ENCODE assay signal across 25 mouse cellular contexts in the genomic region with DNA sequence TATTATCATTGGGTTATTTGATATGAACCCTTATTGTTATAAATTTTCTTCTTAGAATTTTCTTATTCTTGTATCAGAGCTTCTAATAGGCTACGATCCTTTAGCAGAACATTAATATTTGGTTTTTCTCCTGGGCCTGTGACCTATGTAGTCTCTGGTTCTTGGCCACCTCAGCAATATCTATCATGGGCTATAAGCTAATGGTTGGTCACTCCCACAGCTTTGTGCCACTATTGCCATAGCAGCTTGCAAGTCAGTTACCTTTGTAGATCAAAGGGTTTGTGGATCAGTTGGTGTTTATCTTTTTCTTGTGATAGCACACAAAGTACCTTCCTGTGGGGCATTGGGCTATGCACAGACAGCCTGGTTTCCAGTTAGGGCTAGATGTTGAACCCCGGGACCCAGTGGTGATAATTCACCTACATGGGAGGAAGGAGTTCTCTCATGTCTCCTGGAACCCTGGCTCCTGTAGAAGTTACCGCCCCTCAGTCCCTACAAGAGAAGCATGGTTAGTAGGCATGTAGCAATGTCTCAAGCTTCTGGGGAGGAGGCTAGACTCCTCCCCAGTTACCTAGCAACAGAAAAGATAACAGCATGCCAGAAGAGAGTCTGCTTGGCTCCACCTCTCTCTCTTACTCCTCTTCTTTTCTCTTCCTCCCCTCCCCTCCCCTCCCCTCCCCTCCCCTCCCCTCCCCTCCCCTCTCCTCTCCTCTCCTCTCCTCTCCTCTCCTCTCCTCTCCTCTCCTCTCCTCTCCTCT.
A peak's percentile ranks its signal among the peaks of the same experiment; 100 is the strongest.
DNase-seq lines count a peak whose midpoint lies in the region; ATAC-seq and TF ChIP-seq lines count a peak whose summit lies in the region.
"Had no signal": no experiment of that assay in that cellular context is flagged by ENCODE, and none has a peak within 500 bp of the region (broad histone marks: within the 10 kb centered on the region; RNA-seq: fewer than 3 reads in every experiment).

No protein-coding gene starts in this region.

- no peak for TF ChIP-seq CTCF in MEL (IDR thresholded peaks at IDR 0.05 in 2 of 3, conservative IDR thresholded peaks at IDR 0.05 in 1 of 3; ENCODE audit: control insufficient read depth in 1 of 3, insufficient read depth in 1 of 3, low read depth in 2 of 3, low read length in 3 of 3, poor library complexity in 1 of 3, severe bottlenecking in 1 of 3)

- intact Hi-C loops in left cerebral cortex, postnatal 14 days (cut with DNase I), result no loop called here
- intact Hi-C loops in heart, postnatal 36 days (cut with DNase I), result no loop called here

- TF ChIP-seq EP300 in MEL (IDR thresholded peaks at IDR 0.05; ENCODE audit: low read depth in 1 of 2, low read length in 2 of 2), result no peak

- 72% methylated on average over 3 of the region's 3 CpGs for WGBS in heart, embryonic 11.5 days (ENCODE audit: insufficient replicate concordance)
- 67% methylated on average over 3 of the region's 3 CpGs for WGBS in liver, embryonic 13.5 days (ENCODE audit: insufficient replicate concordance)
- 69% methylated on average over 3 of the region's 3 CpGs for WGBS in liver, embryonic 16.5 days (ENCODE audit: insufficient replicate concordance)
- WGBS in hindbrain, embryonic 16.5 days, result 94% methylated on average over 3 of the region's 3 CpGs

- no peak for TF ChIP-seq POLR2A in MEL (IDR thresholded peaks at IDR 0.05; ENCODE audit: control insufficient read depth in 1 of 2, insufficient read depth in 1 of 2, low read depth in 1 of 2, low read length in 2 of 2, poor library complexity in 1 of 2)

- no peak overlapping the region for H3K9ac ChIP-seq in heart, embryonic 11.5 days (ENCODE audit: low read depth, low read length)
- no peak overlapping the region for H3K9ac ChIP-seq in MEL (ENCODE audit: control insufficient read depth, low read depth, low read length, poor library complexity, severe bottlenecking)
- no peak overlapping the region for H3K9ac ChIP-seq in liver, embryonic 13.5 days
- no peak overlapping the region for H3K9ac ChIP-seq in liver, embryonic 16.5 days (ENCODE audit: low read depth, low read length)
- H3K9ac ChIP-seq in hindbrain, embryonic 16.5 days (ENCODE audit: low read depth, low read length), result no peak overlapping the region
- H3K9ac ChIP-seq: embryonic facial prominence, embryonic 13.5 days; forebrain, embryonic 12.5 days; forebrain, embryonic 15.5 days; hindbrain, embryonic 13.5 days had no signal

- H3K27ac ChIP-seq in heart, embryonic 11.5 days (ENCODE audit: low read depth, low read length), result no peak overlapping the region
- H3K27ac ChIP-seq in MEL (ENCODE audit: control insufficient read depth, low read depth, low read length), result no peak overlapping the region
- no peak overlapping the region for H3K27ac ChIP-seq in liver, embryonic 13.5 days
- no peak overlapping the region for H3K27ac ChIP-seq in liver, embryonic 16.5 days (ENCODE audit: low read length)
- no peak overlapping the region for H3K27ac ChIP-seq in hindbrain, embryonic 16.5 days (ENCODE audit: low read depth, low read length)
- H3K27ac ChIP-seq: embryonic facial prominence, embryonic 10.5 days; embryonic facial prominence, embryonic 13.5 days; forebrain, embryonic 12.5 days; forebrain, embryonic 15.5 days; heart, embryonic 10.5 days; hindbrain, embryonic 10.5 days; hindbrain, embryonic 13.5 days had no signal

- H3K27me3 ChIP-seq in heart, embryonic 11.5 days (ENCODE audit: control insufficient read depth, insufficient read depth, low read length), result no peaks in the 10 kb centered on the region
- H3K27me3 ChIP-seq in MEL (ENCODE audit: control insufficient read depth in 1 of 2, insufficient read depth in 2 of 2, low read length in 2 of 2), result no peaks in the 10 kb centered on the region
- no peaks in the 10 kb centered on the region for H3K27me3 ChIP-seq in liver, embryonic 13.5 days
- H3K27me3 ChIP-seq in liver, embryonic 16.5 days (ENCODE audit: control insufficient read depth, insufficient read depth, low read depth, low read length), result no peaks in the 10 kb centered on the region
- no peaks in the 10 kb centered on the region for H3K27me3 ChIP-seq in hindbrain, embryonic 16.5 days (replicated peaks; ENCODE audit: control insufficient read depth, insufficient read depth, low read length)
- H3K27me3 ChIP-seq: embryonic facial prominence, embryonic 13.5 days; forebrain, embryonic 12.5 days; forebrain, embryonic 15.5 days; hindbrain, embryonic 13.5 days had no signal

- no peak overlapping the region for H3K4me2 ChIP-seq in heart, embryonic 11.5 days
- H3K4me2 ChIP-seq in liver, embryonic 13.5 days, result no peak overlapping the region; the same call in 1 of the 2 replicates
- no peak overlapping the region for H3K4me2 ChIP-seq in liver, embryonic 16.5 days (ENCODE audit: low read depth, low read length)
- H3K4me2 ChIP-seq in hindbrain, embryonic 16.5 days (ENCODE audit: low read length), result no peak overlapping the region
- H3K4me2 ChIP-seq: embryonic facial prominence, embryonic 13.5 days; forebrain, embryonic 12.5 days; forebrain, embryonic 15.5 days; hindbrain, embryonic 13.5 days had no signal

- no peaks in the 10 kb centered on the region for H3K79me2 ChIP-seq in MEL (ENCODE audit: control insufficient read depth, insufficient read depth, low read length, poor library complexity)

- ATAC-seq in heart, embryonic 11.5 days (replicated peaks; ENCODE audit: insufficient number of reproducible peaks, low FRiP score, low TSS enrichment), result 0 out of 2 replicates have a peak, but pooled peaks have one; percentile 49
- ATAC-seq in liver, embryonic 13.5 days (ENCODE audit: low read depth), result peak; percentile 98
- ATAC-seq in liver, embryonic 16.5 days (ENCODE audit: low read depth), result peak; percentile 91
- ATAC-seq in hindbrain, embryonic 16.5 days, result no peak
- ATAC-seq: forebrain, embryonic 15.5 days had no signal

- H3K9me3 ChIP-seq in heart, embryonic 11.5 days (replicated peaks; ENCODE audit: control insufficient read depth, low read length), result no peaks in the 10 kb centered on the region
- no peaks in the 10 kb centered on the region for H3K9me3 ChIP-seq in MEL (replicated peaks; ENCODE audit: insufficient read depth, low read length)
- no peaks in the 10 kb centered on the region for H3K9me3 ChIP-seq in liver, embryonic 13.5 days (replicated peaks)
- H3K9me3 ChIP-seq in liver, embryonic 16.5 days (replicated peaks; ENCODE audit: control insufficient read depth, low read length), result no peaks in the 10 kb centered on the region
- H3K9me3 ChIP-seq in hindbrain, embryonic 16.5 days (ENCODE audit: control insufficient read depth, low read length), result no peaks in the 10 kb centered on the region
- H3K9me3 ChIP-seq: embryonic facial prominence, embryonic 10.5 days; embryonic facial prominence, embryonic 13.5 days; forebrain, embryonic 12.5 days; forebrain, embryonic 15.5 days; heart, embryonic 10.5 days; hindbrain, embryonic 10.5 days; hindbrain, embryonic 13.5 days had no signal

- no peaks in the 10 kb centered on the region for H3K36me3 ChIP-seq in heart, embryonic 11.5 days (ENCODE audit: control insufficient read depth, insufficient read depth, low read length)
- H3K36me3 ChIP-seq in MEL (ENCODE audit: control insufficient read depth in 1 of 2, insufficient read depth in 2 of 2, low read length in 2 of 2), result peaks cover 0 to 2% of the 10 kb centered on the region in 2 experiments; a peak in 1 of 4 replicates
- no peaks in the 10 kb centered on the region for H3K36me3 ChIP-seq in liver, embryonic 13.5 days
- H3K36me3 ChIP-seq in liver, embryonic 16.5 days (ENCODE audit: control insufficient read depth, insufficient read depth), result no peaks in the 10 kb centered on the region
- no peaks in the 10 kb centered on the region for H3K36me3 ChIP-seq in hindbrain, embryonic 16.5 days (ENCODE audit: control insufficient read depth, insufficient read depth, low read length)
- H3K36me3 ChIP-seq: embryonic facial prominence, embryonic 10.5 days; embryonic facial prominence, embryonic 13.5 days; forebrain, embryonic 12.5 days; forebrain, embryonic 15.5 days; hindbrain, embryonic 10.5 days had no signal

- H3K4me3 ChIP-seq in heart, embryonic 11.5 days (ENCODE audit: low read depth, low read length), result no peak overlapping the region
- no peak overlapping the region for H3K4me3 ChIP-seq in MEL (ENCODE audit: control insufficient read depth in 1 of 2, insufficient read depth in 1 of 2, low read depth in 2 of 2, low read length in 2 of 2)
- H3K4me3 ChIP-seq in liver, embryonic 13.5 days (replicated peaks), result no peak overlapping the region
- H3K4me3 ChIP-seq in liver, embryonic 16.5 days (ENCODE audit: low read depth, low read length), result no peak overlapping the region
- no peak overlapping the region for H3K4me3 ChIP-seq in hindbrain, embryonic 16.5 days (ENCODE audit: low read length)
- H3K4me3 ChIP-seq: embryonic facial prominence, embryonic 10.5 days; embryonic facial prominence, embryonic 13.5 days; erythroblast, embryonic 14.5 days; forebrain, embryonic 12.5 days; forebrain, embryonic 15.5 days; heart, embryonic 10.5 days; hindbrain, embryonic 10.5 days; hindbrain, embryonic 13.5 days had no signal

- no peak for TF ChIP-seq RAD21 in MEL (IDR thresholded peaks at IDR 0.05; ENCODE audit: low read depth, low read length)

- DNase-seq in heart, adult 8-10 months (ENCODE audit: low spot score), result no peak
- peak; percentile 24 for DNase-seq in MEL (ENCODE audit: low read depth, low spot score)
- DNase-seq in liver, embryonic 13.5 days, result peak; percentile 12
- no peak for DNase-seq in left cerebral cortex, postnatal 14 days (ENCODE audit: low spot score in 2 of 2)
- DNase-seq in heart, postnatal 36 days, result no peak
- DNase-seq: adrenal gland, adult 2 months; adrenal gland, postnatal 14 days; cerebellum, adult 11 months; cerebellum, adult 8-10 months; cerebellum, postnatal 10 days; cerebellum, postnatal 36 days; embryo, embryonic 11 days; gastrocnemius, postnatal 25 days; heart, adult 18-20 months had no signal

- H3K4me1 ChIP-seq in heart, embryonic 11.5 days (ENCODE audit: control insufficient read depth, insufficient read depth, low read length), result no peaks in the 10 kb centered on the region
- 0 out of 4 replicates have a peak, but pooled peaks cover 0 to 4% of the 10 kb centered on the region in 2 experiments for H3K4me1 ChIP-seq in MEL (ENCODE audit: control insufficient read depth in 1 of 2, insufficient read depth in 2 of 2, low read length in 2 of 2)
- peaks cover 6% of the 10 kb centered on the region for H3K4me1 ChIP-seq in liver, embryonic 13.5 days (replicated peaks)
- H3K4me1 ChIP-seq in liver, embryonic 16.5 days (ENCODE audit: control insufficient read depth, low read depth, low read length), result no peaks in the 10 kb centered on the region; the same call in 1 of the 2 replicates
- no peaks in the 10 kb centered on the region for H3K4me1 ChIP-seq in hindbrain, embryonic 16.5 days (ENCODE audit: control insufficient read depth, insufficient read depth, low read depth, low read length)
- H3K4me1 ChIP-seq: embryonic facial prominence, embryonic 10.5 days; embryonic facial prominence, embryonic 13.5 days; forebrain, embryonic 12.5 days; forebrain, embryonic 15.5 days; heart, embryonic 10.5 days; hindbrain, embryonic 10.5 days; hindbrain, embryonic 13.5 days had no signal

TF ChIP-seq in MEL, 35 proteins besides CTCF, POLR2A, EP300 and RAD21 (continues in another document):
- no peak for TF ChIP-seq GATA1 (IDR thresholded peaks at IDR 0.05; ENCODE audit: low read depth, low read length)
- no peak for TF ChIP-seq KAT2A (conservative IDR thresholded peaks at IDR 0.05; ENCODE audit: low read depth, low read length)
- TF ChIP-seq E2F4 (IDR thresholded peaks at IDR 0.05; ENCODE audit: borderline replicate concordance, low read depth, low read length), result no peak

Comparison
In these comparisons a context has a peak if more than half of its experiments do, and no peak if none do; other contexts are left out.
1. DNase-seq: peak in MEL (single experiment) and liver, embryonic 13.5 days (single experiment); none in heart, adult 8-10 months (single experiment), left cerebral cortex, postnatal 14 days (0 of 2) and heart, postnatal 36 days (0 of 2).